Mouse (Mus musculus): Measurements from ENCODE around the gene 1110002E22Rik. TPM values are rescaled to one million over a fixed set of nuclear protein-coding genes. Genes with fewer than 3 reads are reported as not detected.

The 1110002E22Rik gene
- polyA plus RNA-seq, 1 experiment from 2014 or later, result 0.12 TPM

- Histone ChIP-seq H3K27me3 (peaks cover 3% of the 10 kb centered on the region; the same call in 1 of the 2 replicates), H3K27ac (0 out of 2 replicates have a peak within 1 kb of the TSS, but pooled peaks have one; percentile 52), H3K9ac (no peak within 1 kb of the TSS), H3K36me3 (no peaks in the 10 kb centered on the region), H3K4me3 (peak within 1 kb of the TSS; percentile 11; the same call in 1 of the 2 replicates), H3K4me1 (replicated peaks) (peaks cover 45% of the 10 kb centered on the region), H3K4me2 (peak within 1 kb of the TSS; percentile 42), H3K9me3 (no peaks in the 10 kb centered on the region)
- no peak for ATAC-seq (ENCODE audit: low FRiP score)
- WGBS, result 90% methylated on average over 12 of the region's 12 CpGs
Observed at GRCm38 (mm10) chr3:138067288-138067687, 2.4 kb downstream of the 1110002E22Rik start, which contains the start of gene Gm5105. Gene Gm5105 (minus strand): TSS chr3:138067388.

DNA sequence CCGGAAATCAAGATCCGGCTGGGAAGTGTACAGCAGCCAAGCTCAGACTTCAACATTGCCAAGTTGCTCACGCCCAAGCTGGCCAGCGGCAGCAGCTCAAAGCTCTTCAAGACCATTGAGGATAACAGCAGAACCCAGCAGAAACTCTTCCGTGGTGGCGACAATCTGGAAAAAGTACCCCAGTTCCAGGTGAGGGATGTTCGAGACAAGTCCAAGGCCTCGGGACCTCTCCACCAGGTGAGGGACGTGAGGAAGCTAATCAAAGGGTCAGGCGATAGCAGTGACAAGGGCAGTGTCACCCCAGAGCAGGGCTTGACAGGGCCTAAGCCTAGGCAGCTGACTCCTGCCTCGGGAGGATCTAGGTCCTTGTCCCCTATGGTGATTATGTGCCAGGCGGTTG lies 3.3 kb downstream of the 1110002E22Rik start:
- ATAC-seq (ENCODE audit: low FRiP score), result no peak
- no peaks in the 10 kb centered on the region for H3K36me3 ChIP-seq
- H3K9me3 ChIP-seq, result no peaks in the 10 kb centered on the region
- WGBS, result 95% methylated on average over 12 of the region's 12 CpGs
- peaks cover 3% of the 10 kb centered on the region; the same call in 1 of the 2 replicates for H3K27me3 ChIP-seq
- H3K27ac ChIP-seq, result no peak overlapping the region
- no peak overlapping the region for H3K9ac ChIP-seq
- no peak overlapping the region for H3K4me2 ChIP-seq
- H3K4me1 ChIP-seq (replicated peaks), result peaks cover 45% of the 10 kb centered on the region
- H3K4me3 ChIP-seq, result no peak overlapping the region

DNA sequence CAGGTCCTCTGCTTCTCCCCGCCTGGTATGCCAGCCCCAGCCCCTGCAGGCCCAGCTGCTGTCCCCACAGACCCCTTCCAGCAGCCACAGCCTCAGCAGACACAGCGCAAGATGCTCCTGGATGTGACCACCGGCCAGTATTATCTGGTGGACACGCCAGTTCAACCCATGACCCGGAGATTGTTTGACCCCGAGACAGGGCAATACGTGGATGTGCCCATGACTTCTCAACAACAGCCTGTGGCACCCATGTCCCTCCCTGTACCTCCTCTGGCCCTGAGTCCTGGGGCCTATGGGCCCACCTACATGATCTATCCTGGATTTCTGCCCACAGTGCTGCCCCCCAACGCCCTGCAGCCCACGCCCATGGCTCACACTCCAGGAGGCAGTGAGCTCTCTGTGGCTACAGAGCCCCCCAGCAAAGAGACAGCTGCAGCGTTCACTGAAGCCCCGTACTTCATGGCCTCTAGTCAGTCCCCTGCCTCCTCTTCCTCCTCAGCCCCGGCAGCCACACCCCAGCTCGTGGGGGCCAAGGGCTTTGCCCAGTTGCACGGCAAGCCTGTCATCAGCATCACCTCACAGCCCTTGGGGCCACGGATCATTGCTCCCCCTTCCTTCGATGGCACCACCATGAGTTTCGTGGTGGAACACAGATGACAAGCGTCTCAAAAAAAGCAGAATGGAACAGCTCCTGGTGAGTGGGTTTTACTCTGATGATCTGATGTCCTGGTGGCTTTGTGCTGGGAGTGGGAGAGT lies 5.1 kb downstream of the 1110002E22Rik start:
- H3K9me3 ChIP-seq, result no peaks in the 10 kb centered on the region
- H3K9ac ChIP-seq, result no peak overlapping the region
- H3K27me3 ChIP-seq, result peaks cover 3% of the 10 kb centered on the region; the same call in 1 of the 2 replicates
- no peak overlapping the region for H3K4me2 ChIP-seq
- no peak overlapping the region for H3K27ac ChIP-seq
- no peaks in the 10 kb centered on the region for H3K36me3 ChIP-seq
- WGBS, result 66% methylated on average over 18 of the region's 18 CpGs
- H3K4me3 ChIP-seq, result no peak overlapping the region
- H3K4me1 ChIP-seq (replicated peaks), result peaks cover 34% of the 10 kb centered on the region
- ATAC-seq (ENCODE audit: low FRiP score), result no peak

DNA sequence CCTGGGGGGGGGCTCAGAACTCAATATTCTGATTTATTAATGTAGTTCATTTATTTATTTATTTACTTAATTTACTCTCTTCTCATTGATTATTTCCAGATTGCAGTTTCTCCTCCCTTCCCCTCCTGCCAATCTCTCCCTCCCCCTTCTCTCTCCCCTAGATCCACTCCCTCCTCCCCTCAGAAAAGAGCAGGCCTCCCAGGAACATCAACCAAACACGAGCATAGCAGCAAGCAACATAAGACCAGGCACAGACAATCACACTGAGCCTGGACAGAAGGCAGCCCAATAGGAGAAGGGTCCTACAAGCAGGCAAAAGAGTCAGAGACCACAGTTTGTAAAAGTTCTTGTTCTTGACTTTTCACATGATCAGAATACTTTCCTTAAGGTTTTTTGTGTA lies 6.2 kb downstream of the 1110002E22Rik start:
- Histone ChIP-seq H3K4me3 (no peak overlapping the region), H3K4me2 (no peak overlapping the region), H3K4me1 (replicated peaks) (peaks cover 24% of the 10 kb centered on the region), H3K27ac (no peak overlapping the region), H3K9me3 (no peaks in the 10 kb centered on the region), H3K9ac (no peak overlapping the region), H3K27me3 (peaks cover 3% of the 10 kb centered on the region; the same call in 1 of the 2 replicates), H3K36me3 (no peaks in the 10 kb centered on the region)
- 0% methylated on average over 1 of the region's 1 CpGs for WGBS
- no peak for ATAC-seq (ENCODE audit: low FRiP score)

- Histone ChIP-seq H3K9me3 (no peaks in the 10 kb centered on the region), H3K4me2 (no peak overlapping the region), H3K4me1 (replicated peaks) (peaks cover 18% of the 10 kb centered on the region), H3K27me3 (peaks cover 3% of the 10 kb centered on the region; the same call in 1 of the 2 replicates), H3K9ac (no peak overlapping the region), H3K27ac (no peak overlapping the region), H3K36me3 (no peaks in the 10 kb centered on the region), H3K4me3 (no peak overlapping the region)
- 86% methylated on average over 10 of the region's 10 CpGs for WGBS
- ATAC-seq (ENCODE audit: low FRiP score), result no peak
Observed at GRCm38 (mm10) chr3:138071476-138072073, 6.7 kb downstream of the 1110002E22Rik start.

- Histone ChIP-seq H3K4me3 (no peak overlapping the region), H3K9me3 (no peaks in the 10 kb centered on the region), H3K27ac (no peak overlapping the region), H3K36me3 (no peaks in the 10 kb centered on the region), H3K27me3 (peaks cover 3% of the 10 kb centered on the region; the same call in 1 of the 2 replicates), H3K4me1 (replicated peaks) (peaks cover 15% of the 10 kb centered on the region), H3K9ac (no peak overlapping the region), H3K4me2 (no peak overlapping the region)
- 92% methylated on average over 1 of the region's 1 CpGs for WGBS
- peak; percentile 53; the same call in 1 of the 2 replicates for ATAC-seq (ENCODE audit: low FRiP score)
Observed at GRCm38 (mm10) chr3:138074214-138074613, 9.4 kb downstream of the 1110002E22Rik start.

DNA sequence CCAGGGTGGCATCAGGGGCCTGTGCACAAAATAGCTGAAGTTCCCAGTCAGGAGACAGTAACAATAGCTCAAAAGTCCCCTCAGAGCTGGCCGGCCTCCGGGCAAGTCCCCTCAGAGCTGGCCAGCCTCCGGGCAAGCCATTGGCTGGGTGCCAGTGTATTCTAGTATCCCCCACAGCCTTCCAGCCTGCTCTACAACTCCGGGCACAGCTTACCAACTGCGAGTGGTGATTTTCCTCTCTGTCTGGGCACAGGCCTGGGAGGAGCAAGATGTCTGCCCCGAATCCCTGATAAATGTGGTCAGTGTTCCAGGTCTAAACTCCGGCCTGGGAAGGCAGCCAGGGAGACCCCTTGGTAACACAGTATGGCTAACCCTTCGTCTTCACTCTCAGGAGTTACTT lies 10.4 kb downstream of the 1110002E22Rik start:
- H3K4me2 ChIP-seq, result no peak overlapping the region
- peaks cover 10% of the 10 kb centered on the region for H3K4me1 ChIP-seq (replicated peaks)
- peak; percentile 74; the same call in 1 of the 2 replicates for ATAC-seq (ENCODE audit: low FRiP score)
- WGBS, result 56% methylated on average over 8 of the region's 8 CpGs
- no peak overlapping the region for H3K4me3 ChIP-seq
- H3K27ac ChIP-seq, result no peak overlapping the region
- no peaks in the 10 kb centered on the region for H3K36me3 ChIP-seq
- H3K9ac ChIP-seq, result no peak overlapping the region
- H3K9me3 ChIP-seq, result no peaks in the 10 kb centered on the region
- H3K27me3 ChIP-seq, result no peaks in the 10 kb centered on the region; the same call in 1 of the 2 replicates

DNA sequence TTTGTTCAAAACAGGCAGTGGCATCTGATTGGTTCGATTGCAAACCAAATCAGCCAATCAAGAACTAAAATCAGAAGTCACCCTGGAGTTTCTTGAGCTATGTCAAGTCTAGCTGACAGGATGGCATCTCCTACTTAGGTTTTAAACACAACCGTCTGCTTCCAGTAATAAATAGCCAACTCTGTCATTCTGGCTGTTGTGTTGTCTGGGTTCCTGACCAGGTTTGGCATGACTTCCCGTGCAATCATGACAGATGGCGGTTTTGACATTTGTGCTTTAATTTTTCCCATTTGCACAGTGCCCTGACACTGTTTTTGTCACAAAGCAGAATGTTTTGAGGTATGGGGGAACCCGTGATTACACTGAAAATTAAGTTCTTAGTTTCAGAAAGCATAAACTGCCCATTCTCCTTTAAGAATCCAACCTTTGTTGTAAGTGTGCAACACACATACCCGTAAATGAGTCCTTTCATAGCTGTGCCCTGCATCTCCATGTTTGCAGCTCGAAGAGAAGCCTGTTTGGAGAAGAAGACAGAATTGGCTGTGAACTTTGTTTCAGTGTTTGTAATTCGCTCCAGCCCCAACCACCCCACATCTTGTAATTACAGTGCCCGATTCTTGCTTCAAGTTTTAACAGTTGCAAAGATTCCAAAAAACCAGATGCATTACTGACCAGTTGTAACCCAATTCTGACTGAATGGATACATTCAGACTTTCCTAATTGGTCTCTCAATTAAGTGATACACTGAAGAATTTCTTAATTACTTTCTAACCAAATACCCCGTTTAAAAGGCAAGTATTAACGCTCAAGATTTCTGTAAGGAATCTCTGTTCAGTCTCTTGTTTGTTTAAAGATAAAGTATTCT lies 12.9 kb downstream of the 1110002E22Rik start:
- WGBS, result 84% methylated on average over 11 of the region's 11 CpGs
- Histone ChIP-seq H3K27ac (no peak overlapping the region), H3K27me3 (no peaks in the 10 kb centered on the region), H3K36me3 (no peaks in the 10 kb centered on the region), H3K4me1 (replicated peaks) (no peaks in the 10 kb centered on the region; the same call in 1 of the 2 replicates), H3K4me3 (no peak overlapping the region), H3K9ac (no peak overlapping the region), H3K9me3 (no peaks in the 10 kb centered on the region), H3K4me2 (no peak overlapping the region)
- no peak for ATAC-seq (ENCODE audit: low FRiP score)

GRCm38 (mm10) chr3:138078701-138079100 lies 13.8 kb downstream of the 1110002E22Rik start:
- Histone ChIP-seq H3K4me3 (no peak overlapping the region), H3K27me3 (no peaks in the 10 kb centered on the region), H3K9ac (no peak overlapping the region), H3K4me2 (no peak overlapping the region), H3K4me1 (replicated peaks) (no peaks in the 10 kb centered on the region; the same call in 1 of the 2 replicates), H3K36me3 (no peaks in the 10 kb centered on the region), H3K9me3 (no peaks in the 10 kb centered on the region), H3K27ac (no peak overlapping the region)
- ATAC-seq (ENCODE audit: low FRiP score), result no peak
- 87% methylated on average over 1 of the region's 1 CpGs for WGBS

- Histone ChIP-seq H3K9ac (no peak overlapping the region), H3K36me3 (no peaks in the 10 kb centered on the region), H3K9me3 (no peaks in the 10 kb centered on the region), H3K27me3 (peaks cover 9% of the 10 kb centered on the region; the same call in 1 of the 2 replicates), H3K4me3 (no peak overlapping the region), H3K27ac (no peak overlapping the region), H3K4me2 (no peak overlapping the region), H3K4me1 (replicated peaks) (no peaks in the 10 kb centered on the region)
- no peak for ATAC-seq (ENCODE audit: low FRiP score)
- 78% methylated on average over 1 of the region's 1 CpGs for WGBS
Observed at GRCm38 (mm10) chr3:138083073-138083637, 18.3 kb downstream of the 1110002E22Rik start.

- Histone ChIP-seq H3K4me3 (no peak overlapping the region), H3K9ac (no peak overlapping the region), H3K27ac (no peak overlapping the region), H3K27me3 (peaks cover 12% of the 10 kb centered on the region; the same call in 1 of the 2 replicates), H3K4me1 (replicated peaks) (no peaks in the 10 kb centered on the region), H3K9me3 (no peaks in the 10 kb centered on the region), H3K4me2 (no peak overlapping the region), H3K36me3 (no peaks in the 10 kb centered on the region)
- ATAC-seq (ENCODE audit: low FRiP score), result no peak
- WGBS, result 74% methylated on average over 4 of the region's 4 CpGs
Observed at GRCm38 (mm10) chr3:138083896-138084295, 19.0 kb downstream of the 1110002E22Rik start.
